Mouse (Mus musculus): Measurements from ENCODE around the gene N4bp1. TPM values are rescaled to one million over a fixed set of nuclear protein-coding genes. Genes with fewer than 3 reads are reported as not detected.

Gene N4bp1
- total RNA-seq, 2 experiments from 2014 or later: 32.5 to 34.8 TPM

DNA sequence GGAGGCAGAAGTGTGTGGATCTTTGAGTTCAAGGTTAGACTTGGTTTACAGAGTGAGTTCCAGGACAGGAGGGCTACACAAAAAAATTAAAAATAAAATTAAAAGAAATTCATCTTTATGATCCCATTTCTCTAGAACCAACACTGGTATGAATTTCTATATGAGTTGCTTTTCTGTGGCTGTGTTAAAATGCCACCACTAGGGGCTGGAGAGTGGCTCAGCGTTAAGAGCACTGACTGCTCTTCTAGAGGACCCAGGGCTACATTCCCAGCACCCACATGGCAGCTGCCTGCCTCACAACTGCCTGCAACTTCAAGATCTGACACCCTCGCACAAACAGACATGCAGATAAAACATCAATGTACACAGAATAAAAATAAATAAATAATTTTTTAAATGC, 56.1 kb downstream of the N4bp1 start:
- no peak for DNase-seq (ENCODE audit: extremely low spot score in 1 of 2, low spot score in 1 of 2)

DNA sequence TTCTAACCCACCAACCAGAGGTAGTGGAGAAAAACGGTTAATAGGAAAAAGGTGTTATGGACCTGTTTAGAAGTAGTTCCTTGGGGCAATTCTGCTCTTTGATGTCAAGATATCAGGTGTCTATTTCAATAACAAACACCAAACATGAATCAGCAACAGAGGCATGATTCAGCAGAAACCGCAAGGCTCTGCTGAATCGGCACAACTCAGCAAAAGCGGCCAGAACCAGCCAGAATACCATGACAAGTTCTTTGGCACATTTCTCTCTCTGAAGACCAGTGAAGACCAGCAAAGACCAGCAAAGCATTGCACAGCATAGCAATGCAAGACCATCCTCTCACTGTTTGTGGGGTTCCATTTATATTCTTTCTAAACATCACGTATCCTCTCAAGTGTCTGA, 57.9 kb downstream of the N4bp1 start:
- no peak for DNase-seq (ENCODE audit: extremely low spot score in 1 of 2, low spot score in 1 of 2)

DNA sequence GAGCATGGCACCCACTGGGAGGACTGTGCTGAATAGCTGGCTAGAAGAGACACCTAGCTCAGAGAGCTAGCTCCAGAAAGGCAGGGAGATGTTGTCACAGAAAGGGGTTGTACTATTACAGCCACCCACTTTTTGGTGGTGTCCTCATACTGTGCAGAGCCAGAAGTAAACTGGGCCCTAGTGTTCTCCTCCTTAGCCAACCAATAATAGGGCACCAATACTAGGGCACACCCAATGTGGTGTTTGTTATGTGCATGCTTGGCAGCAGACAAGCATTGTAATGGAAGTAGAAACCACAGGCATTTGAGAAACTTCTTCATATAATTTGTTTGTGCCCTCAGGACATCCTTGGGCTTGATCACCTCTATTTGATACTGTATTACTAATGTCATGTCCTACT, 58.5 kb downstream of the N4bp1 start:
- no peak for DNase-seq (ENCODE audit: extremely low spot score in 1 of 2, low spot score in 1 of 2)

GRCm38 (mm10) chr8:86825674-86826448, 59.2 kb downstream of the N4bp1 start:
- no peak for DNase-seq (ENCODE audit: extremely low spot score in 1 of 2, low spot score in 1 of 2)

DNA sequence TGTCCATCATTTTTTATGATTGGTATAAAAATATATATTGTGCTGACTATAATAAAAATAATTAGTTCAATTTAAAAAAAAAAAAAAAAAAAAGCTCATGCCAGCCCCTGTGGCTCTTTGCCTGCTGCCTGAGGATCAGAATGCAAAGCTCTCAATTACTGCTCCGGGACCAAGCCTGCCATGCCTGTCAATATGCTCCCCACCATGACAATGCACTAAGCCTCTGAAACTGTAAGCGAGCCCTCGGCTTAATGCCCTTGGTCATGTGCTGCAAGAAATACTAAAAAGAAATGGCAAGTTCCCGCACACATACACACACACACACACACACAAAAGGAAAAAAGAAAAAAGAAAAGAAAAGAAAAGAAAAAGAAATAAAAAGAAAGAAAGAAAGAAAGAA, 60.3 kb downstream of the N4bp1 start:
- DNase-seq (ENCODE audit: extremely low spot score in 1 of 2, low spot score in 1 of 2): no peak

GRCm38 (mm10) chr8:86820756-86821201, 64.3 kb downstream of the N4bp1 start:
- DNase-seq (ENCODE audit: extremely low spot score in 1 of 2, low spot score in 1 of 2): peak in 1 of 2 experiments; percentile 56

- no peak for DNase-seq (ENCODE audit: extremely low spot score in 1 of 2, low spot score in 1 of 2)
Observed at GRCm38 (mm10) chr8:86820186-86820755, 64.8 kb downstream of the N4bp1 start.

DNA sequence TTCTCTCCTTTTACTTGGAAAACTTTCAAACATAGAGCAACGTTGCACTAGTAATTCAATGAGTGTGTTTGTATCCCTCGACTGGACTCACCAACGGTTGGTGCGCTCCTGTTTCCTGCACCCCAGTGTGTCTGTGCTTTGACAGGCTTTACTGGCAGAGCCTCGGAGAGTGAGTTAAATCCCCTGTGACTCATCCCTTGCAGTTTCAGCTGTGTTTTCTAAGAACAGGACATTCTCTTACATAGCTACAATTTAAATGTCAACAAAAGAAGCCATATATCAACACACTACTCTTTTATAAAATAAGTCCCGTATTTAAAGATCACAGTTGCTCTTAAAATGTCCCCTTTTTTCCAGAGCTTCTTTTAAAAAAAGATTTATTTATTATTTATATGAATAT, 65.6 kb downstream of the N4bp1 start:
- no peak for DNase-seq (ENCODE audit: extremely low spot score in 1 of 2, low spot score in 1 of 2)

DNA sequence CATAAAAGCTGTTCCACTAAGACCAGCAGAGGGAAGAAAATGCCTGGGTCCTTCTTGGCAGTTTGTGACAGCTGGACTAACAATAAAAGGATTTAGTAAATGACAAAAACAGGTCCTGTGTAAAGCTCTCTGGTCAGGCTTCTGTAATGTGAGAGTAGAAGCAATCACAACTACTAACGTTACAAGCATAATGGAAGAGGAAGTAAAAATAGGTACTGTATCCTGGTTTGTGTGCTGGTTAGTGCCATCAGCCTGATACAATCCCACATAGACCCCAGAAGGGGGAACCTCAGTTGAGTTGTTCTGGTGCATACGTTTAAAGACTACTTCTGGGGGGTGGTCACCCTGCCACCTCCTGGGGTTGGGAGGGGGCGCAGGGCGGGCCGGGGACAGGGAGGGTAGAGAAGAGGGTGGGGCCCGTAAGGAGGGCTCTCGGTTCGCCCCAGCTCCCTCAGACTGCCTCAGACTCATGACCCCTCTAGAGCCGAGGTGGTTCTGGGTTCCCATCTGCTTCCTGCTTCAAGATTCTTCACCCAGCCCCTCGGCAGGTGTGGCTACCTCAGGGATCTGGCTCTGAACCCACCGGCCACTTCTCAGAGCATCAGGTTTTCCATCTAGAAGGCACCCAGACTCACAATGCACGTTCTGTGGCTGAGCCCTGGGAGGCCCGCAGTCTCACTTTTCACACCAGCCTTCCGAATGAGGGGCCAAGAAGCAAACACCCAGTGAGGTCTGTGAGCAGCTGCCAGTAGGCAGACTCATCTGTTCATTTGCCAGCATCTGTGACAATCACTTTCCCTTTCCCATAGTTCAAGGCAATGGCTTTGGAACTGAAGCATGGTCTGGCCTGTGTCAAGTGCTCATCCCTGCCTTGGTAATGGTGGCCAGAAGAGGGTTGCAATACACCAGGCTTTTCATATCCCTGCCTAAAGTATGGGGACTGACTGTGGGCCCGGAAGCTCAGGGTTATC, 75.8 kb downstream of the N4bp1 start:
- DNase-seq (ENCODE audit: extremely low spot score in 1 of 2, low spot score in 1 of 2): no peak

DNA sequence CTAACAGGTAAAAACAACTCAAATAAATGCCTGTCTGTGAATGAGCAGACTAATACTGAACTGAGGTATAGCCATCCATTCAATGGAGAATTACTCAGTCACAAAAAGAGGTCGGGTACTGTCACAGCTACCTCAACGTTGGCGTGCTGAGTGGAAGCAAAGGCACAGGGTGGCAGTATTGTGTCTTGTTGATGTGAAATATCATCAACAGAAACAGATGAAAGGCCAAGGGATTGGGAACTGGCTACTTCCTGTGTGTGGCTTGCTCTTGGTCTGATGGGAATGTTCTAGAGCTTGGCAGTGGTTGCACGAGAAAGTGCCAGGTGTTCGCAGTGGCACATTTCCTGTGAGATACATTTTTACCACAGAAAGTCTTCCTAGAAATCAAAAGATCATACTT, 76.8 kb downstream of the N4bp1 start:
- DNase-seq (ENCODE audit: extremely low spot score in 1 of 2, low spot score in 1 of 2): no peak

GRCm38 (mm10) chr8:86801988-86802387, 83.1 kb downstream of the N4bp1 start:
- DNase-seq (ENCODE audit: extremely low spot score in 1 of 2, low spot score in 1 of 2): no peak

DNA sequence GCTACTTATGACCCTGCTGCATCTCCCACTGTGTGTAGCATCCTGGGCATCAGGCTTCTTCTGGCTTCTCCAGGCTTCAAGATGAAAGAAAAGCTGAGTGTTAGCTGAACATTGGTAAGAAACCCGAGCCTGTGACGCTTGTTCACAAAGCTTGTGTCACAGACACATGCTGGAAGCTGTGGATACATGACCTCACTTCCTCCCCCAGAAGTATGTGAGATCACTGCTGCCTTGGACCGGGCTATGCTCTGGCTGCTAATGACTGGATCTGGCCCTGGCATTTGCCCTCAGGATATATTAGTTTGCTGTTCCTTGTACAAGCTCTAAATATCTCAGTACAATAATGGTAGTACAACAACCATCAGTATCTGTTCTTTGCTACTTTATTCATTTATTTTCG, 84.1 kb downstream of the N4bp1 start:
- no peak for DNase-seq (ENCODE audit: extremely low spot score in 1 of 2, low spot score in 1 of 2)

GRCm38 (mm10) chr8:86798141-86798540, 86.9 kb downstream of the N4bp1 start:
- DNase-seq (ENCODE audit: extremely low spot score in 1 of 2, low spot score in 1 of 2): no peak

GRCm38 (mm10) chr8:86797705-86798104, 87.4 kb downstream of the N4bp1 start:
- DNase-seq (ENCODE audit: extremely low spot score in 1 of 2, low spot score in 1 of 2): no peak

- no peak for DNase-seq (ENCODE audit: extremely low spot score in 1 of 2, low spot score in 1 of 2)
Observed at GRCm38 (mm10) chr8:86794716-86795115, 90.3 kb downstream of the N4bp1 start.

- no peak for DNase-seq (ENCODE audit: extremely low spot score in 1 of 2, low spot score in 1 of 2)
Observed at GRCm38 (mm10) chr8:86791542-86791941, 93.5 kb downstream of the N4bp1 start.

GRCm38 (mm10) chr8:86789576-86789975, 95.5 kb downstream of the N4bp1 start:
- DNase-seq (ENCODE audit: extremely low spot score in 1 of 2, low spot score in 1 of 2): no peak

DNA sequence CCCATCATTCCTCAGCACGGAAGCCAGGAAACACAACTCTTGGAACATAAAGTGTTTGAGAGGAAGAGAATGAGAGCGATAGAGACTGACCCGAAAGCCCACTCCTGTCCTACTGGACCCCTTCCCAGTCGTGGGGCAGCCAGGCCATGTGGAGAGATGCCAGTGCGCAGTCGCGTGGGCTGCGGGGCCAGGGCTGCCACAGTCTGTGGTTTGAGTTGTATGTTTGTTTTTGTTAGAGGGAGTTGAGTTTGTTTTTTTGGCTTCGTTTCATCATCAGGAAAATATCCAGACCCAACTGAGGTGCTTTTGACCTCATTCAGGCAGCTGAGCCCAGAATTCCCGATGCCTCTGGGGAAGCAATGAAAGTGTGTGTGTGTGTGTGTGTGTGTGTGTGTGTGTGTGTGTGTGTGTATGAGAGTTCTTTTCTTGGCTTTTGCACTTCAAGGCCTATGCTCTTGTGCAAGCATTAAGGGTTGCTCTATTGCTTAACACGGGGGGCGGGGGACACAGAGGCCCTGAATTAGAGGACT, 97.1 kb downstream of the N4bp1 start:
- DNase-seq (ENCODE audit: extremely low spot score in 1 of 2, low spot score in 1 of 2): no peak

DNA sequence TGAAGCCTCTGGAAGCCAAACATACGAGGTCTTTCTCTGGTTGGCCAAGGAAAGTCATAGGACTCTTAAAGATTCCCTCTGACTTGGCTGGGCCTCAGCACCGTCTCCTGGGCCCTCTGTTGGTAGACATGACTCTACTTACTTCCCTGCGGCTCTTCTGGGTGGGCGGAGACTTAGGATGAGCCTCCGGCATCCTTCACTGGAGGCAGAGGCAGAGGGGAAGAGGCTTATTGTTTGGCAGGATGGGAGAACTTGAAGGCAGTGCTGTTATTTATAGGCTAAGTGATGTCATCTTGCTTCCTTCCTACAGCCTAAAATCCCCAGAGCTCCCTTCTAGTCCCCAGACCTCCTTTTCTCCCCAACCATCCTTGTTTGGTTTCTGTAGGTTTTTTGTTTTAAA, 98.6 kb downstream of the N4bp1 start:
- DNase-seq (ENCODE audit: extremely low spot score in 1 of 2, low spot score in 1 of 2): no peak

DNA sequence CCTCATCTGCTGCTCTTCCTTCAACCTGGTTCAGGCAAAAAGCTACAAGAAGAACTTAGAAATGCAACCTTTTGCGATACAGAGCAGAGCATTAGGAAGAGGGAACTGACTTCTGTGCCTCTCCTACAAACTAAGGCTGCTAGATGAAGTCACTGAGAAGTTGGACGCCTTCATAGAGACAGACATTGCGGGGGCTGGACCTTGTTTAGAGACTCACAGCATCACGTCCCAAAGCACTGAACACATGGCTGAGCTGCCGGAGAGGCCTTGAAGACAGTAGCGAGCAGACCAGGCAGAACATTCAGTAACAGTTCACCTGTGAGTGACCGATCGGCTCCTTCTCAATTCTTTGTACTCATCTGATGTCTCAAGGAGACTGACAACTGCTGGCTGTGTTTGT, 104.0 kb downstream of the N4bp1 start:
- DNase-seq (ENCODE audit: extremely low spot score in 1 of 2, low spot score in 1 of 2): no peak

GRCm38 (mm10) chr8:86779207-86779606, 105.9 kb downstream of the N4bp1 start:
- DNase-seq (ENCODE audit: extremely low spot score in 1 of 2, low spot score in 1 of 2): no peak
